Mouse (Mus musculus): ENCODE measurements around the gene Togaram1. TPM values are rescaled to one million over a fixed set of nuclear protein-coding genes. Genes with fewer than 3 reads are reported as not detected.

Gene Togaram1
- polyA plus RNA-seq (2012; rRNA removed): 8.2 and 8.4 TPM in 2 replicates

GRCm38 (mm10) chr12:64965124-64966026 lies at the start of gene Togaram1, which contains the start of gene Klhl28:
Gene Togaram1, plus strand, starts transcription at chr12:64965804.
Gene Klhl28, minus strand, starts transcription at chr12:64965534.
- Histone ChIP-seq H3K27me3 (ENCODE audit: control insufficient read depth, insufficient read depth, low read length) (no peaks in the 10 kb centered on the region), H3K4me3 (ENCODE audit: control insufficient read depth, insufficient read depth, low read length) (peak within 1 kb of the TSS; percentile 89), H3K27ac (ENCODE audit: control insufficient read depth, insufficient read depth, low read length) (peak within 1 kb of the TSS; percentile 28), H3K36me3 (ENCODE audit: control insufficient read depth, insufficient read depth, low read length) (no peaks in the 10 kb centered on the region), H3K4me1 (replicated peaks; ENCODE audit: control insufficient read depth, insufficient read depth, low read length) (peaks cover 10% of the 10 kb centered on the region)
- peak; percentile 95 for TF ChIP-seq POLR2A (IDR thresholded peaks at IDR 0.05; ENCODE audit: control insufficient read depth, extremely low read depth, insufficient read depth, low read length, poor library complexity)
- TF ChIP-seq CTCF (IDR thresholded peaks at IDR 0.05; ENCODE audit: borderline replicate concordance, control insufficient read depth, extremely low read depth, insufficient read depth, low read length, poor library complexity): peak; percentile 2; the same call in 1 of the 2 replicates
- peak; percentile 100 for DNase-seq
- WGBS: under 1% methylated on average over 45 of the region's 45 CpGs

GRCm38 (mm10) chr12:64916735-64917134 lies 48.9 kb upstream of the Togaram1 start:
- Histone ChIP-seq H3K27ac (ENCODE audit: control insufficient read depth, insufficient read depth, low read length) (no peak overlapping the region), H3K36me3 (ENCODE audit: control insufficient read depth, insufficient read depth, low read length) (no peaks in the 10 kb centered on the region), H3K4me3 (ENCODE audit: control insufficient read depth, insufficient read depth, low read length) (no peak overlapping the region), H3K4me1 (replicated peaks; ENCODE audit: control insufficient read depth, insufficient read depth, low read length) (peaks cover 2% of the 10 kb centered on the region), H3K27me3 (ENCODE audit: control insufficient read depth, insufficient read depth, low read length) (no peaks in the 10 kb centered on the region; the same call in 1 of the 2 replicates)
- no peak for TF ChIP-seq POLR2A (IDR thresholded peaks at IDR 0.05; ENCODE audit: control insufficient read depth, extremely low read depth, insufficient read depth, low read length, poor library complexity)
- no peak for TF ChIP-seq CTCF (IDR thresholded peaks at IDR 0.05; ENCODE audit: borderline replicate concordance, control insufficient read depth, extremely low read depth, insufficient read depth, low read length, poor library complexity)
- no peak for DNase-seq

GRCm38 (mm10) chr12:64917578-64918471 lies 47.8 kb upstream of the Togaram1 start, which contains the start of gene Gm527:
Gene Gm527, plus strand, starts transcription at chr12:64917906.
- Histone ChIP-seq H3K27me3 (ENCODE audit: control insufficient read depth, insufficient read depth, low read length) (no peaks in the 10 kb centered on the region; the same call in 1 of the 2 replicates), H3K36me3 (ENCODE audit: control insufficient read depth, insufficient read depth, low read length) (no peaks in the 10 kb centered on the region), H3K4me3 (ENCODE audit: control insufficient read depth, insufficient read depth, low read length) (peak within 1 kb of the TSS; percentile 47), H3K27ac (ENCODE audit: control insufficient read depth, insufficient read depth, low read length) (no peak within 1 kb of the TSS), H3K4me1 (replicated peaks; ENCODE audit: control insufficient read depth, insufficient read depth, low read length) (peaks cover 2% of the 10 kb centered on the region)
- DNase-seq: peak; percentile 96
- WGBS: under 1% methylated on average over 93 of the region's 93 CpGs
- TF ChIP-seq POLR2A (IDR thresholded peaks at IDR 0.05; ENCODE audit: control insufficient read depth, extremely low read depth, insufficient read depth, low read length, poor library complexity) (0 out of 2 replicates have a peak, but pooled peaks have one; percentile 57), CTCF (IDR thresholded peaks at IDR 0.05; ENCODE audit: borderline replicate concordance, control insufficient read depth, extremely low read depth, insufficient read depth, low read length, poor library complexity) (peak; percentile 29; the same call in 1 of the 2 replicates)

- DNase-seq: peak; percentile 22
- no peaks in the 10 kb centered on the region for H3K4me1 ChIP-seq (replicated peaks; ENCODE audit: control insufficient read depth, insufficient read depth, low read length)
- H3K36me3 ChIP-seq (ENCODE audit: control insufficient read depth, insufficient read depth, low read length): 0 out of 2 replicates have a peak, but pooled peaks cover under 1% of the 10 kb centered on the region
- no peak for TF ChIP-seq POLR2A (IDR thresholded peaks at IDR 0.05; ENCODE audit: control insufficient read depth, extremely low read depth, insufficient read depth, low read length, poor library complexity)
- TF ChIP-seq CTCF (IDR thresholded peaks at IDR 0.05; ENCODE audit: borderline replicate concordance, control insufficient read depth, extremely low read depth, insufficient read depth, low read length, poor library complexity): no peak
- no peaks in the 10 kb centered on the region for H3K27me3 ChIP-seq (ENCODE audit: control insufficient read depth, insufficient read depth, low read length)
- no peak overlapping the region for H3K27ac ChIP-seq (ENCODE audit: control insufficient read depth, insufficient read depth, low read length)
- no peak overlapping the region for H3K4me3 ChIP-seq (ENCODE audit: control insufficient read depth, insufficient read depth, low read length)
- WGBS: 90% methylated on average over 2 of the region's 2 CpGs
Measured at GRCm38 (mm10) chr12:64937493-64937892, 28.1 kb upstream of the Togaram1 start.

- 13% methylated on average over 4 of the region's 4 CpGs for whole genome bisulfite sequencing
- peak overlapping the region; percentile 87 for H3K4me3 ChIP-seq (ENCODE audit: control insufficient read depth, insufficient read depth, low read length)
- peaks cover 10% of the 10 kb centered on the region for H3K4me1 ChIP-seq (replicated peaks; ENCODE audit: control insufficient read depth, insufficient read depth, low read length)
- no peaks in the 10 kb centered on the region for H3K27me3 ChIP-seq (ENCODE audit: control insufficient read depth, insufficient read depth, low read length)
- no peak for TF ChIP-seq CTCF (IDR thresholded peaks at IDR 0.05; ENCODE audit: borderline replicate concordance, control insufficient read depth, extremely low read depth, insufficient read depth, low read length, poor library complexity)
- TF ChIP-seq POLR2A (IDR thresholded peaks at IDR 0.05; ENCODE audit: control insufficient read depth, extremely low read depth, insufficient read depth, low read length, poor library complexity): no peak
- no peak overlapping the region for H3K27ac ChIP-seq (ENCODE audit: control insufficient read depth, insufficient read depth, low read length)
- no peaks in the 10 kb centered on the region for H3K36me3 ChIP-seq (ENCODE audit: control insufficient read depth, insufficient read depth, low read length)
- no peak for DNase-seq
Measured at GRCm38 (mm10) chr12:64964560-64964959, 1.0 kb upstream of the Togaram1 start.

Measured in thymus, adult 2 months (tissue).